Mouse (Mus musculus): Measurements from ENCODE around the gene Tgfa.

- TF ChIP-seq CTCF (conservative IDR thresholded peaks at IDR 0.05; ENCODE audit: low read length): no peak
- no peak for TF ChIP-seq POU5F1 (IDR thresholded peaks at IDR 0.05; ENCODE audit: borderline replicate concordance, low read length)
- TF ChIP-seq NANOG (IDR thresholded peaks at IDR 0.05; ENCODE audit: borderline replicate concordance, low read length): no peak
Observed at GRCm38 (mm10) chr6:86276816-86277215, 81.8 kb downstream of the Tgfa start.

Data from E14TG2a.4 (cell line).